Mouse (Mus musculus): Measurements from ENCODE around the gene Atxn2. TPM values are rescaled to one million over a fixed set of nuclear protein-coding genes. Genes with fewer than 3 reads are reported as not detected.

The Atxn2 gene
- 62.9 and 70.6 TPM in 2 replicates for polyA plus RNA-seq (2012; ENCODE audit: insufficient read depth, insufficient read length, missing spikeins)

- no peak for TF ChIP-seq CTCF (IDR thresholded peaks at IDR 0.05; ENCODE audit: low read depth, low read length)
- no peak; the same call in 1 of the 2 replicates for TF ChIP-seq POLR2A (IDR thresholded peaks at IDR 0.05; ENCODE audit: borderline replicate concordance, low read depth, low read length)
- Histone ChIP-seq H3K4me3 (ENCODE audit: insufficient read depth, low read length) (peak within 1 kb of the TSS; percentile 72), H3K4me1 (ENCODE audit: control insufficient read depth, insufficient read depth, low read length) (peaks cover 14% of the 10 kb centered on the region), H3K27ac (ENCODE audit: insufficient read depth, low read depth, low read length) (peak within 1 kb of the TSS; percentile 90)
Observed at GRCm38 (mm10) chr5:121711174-121711927, at the start of gene Atxn2. Atxn2 (plus strand) TSS chr5:121711337.

- Histone ChIP-seq H3K4me1 (ENCODE audit: control insufficient read depth, insufficient read depth, low read length) (peaks cover 7% of the 10 kb centered on the region; the same call in 1 of the 2 replicates), H3K27ac (ENCODE audit: insufficient read depth, low read depth, low read length) (no peak overlapping the region), H3K4me3 (ENCODE audit: insufficient read depth, low read length) (peak overlapping the region; percentile 82)
- no peak for TF ChIP-seq POLR2A (IDR thresholded peaks at IDR 0.05; ENCODE audit: borderline replicate concordance, low read depth, low read length)
- TF ChIP-seq CTCF (IDR thresholded peaks at IDR 0.05; ENCODE audit: low read depth, low read length): no peak
Observed at GRCm38 (mm10) chr5:121661494-121661893, 49.6 kb upstream of the Atxn2 start.

- H3K4me1 ChIP-seq (ENCODE audit: control insufficient read depth, insufficient read depth, low read length): peaks cover 7% of the 10 kb centered on the region; the same call in 1 of the 2 replicates
- TF ChIP-seq POLR2A (IDR thresholded peaks at IDR 0.05; ENCODE audit: borderline replicate concordance, low read depth, low read length) (no peak), CTCF (IDR thresholded peaks at IDR 0.05; ENCODE audit: low read depth, low read length) (no peak)
- H3K27ac ChIP-seq (ENCODE audit: insufficient read depth, low read depth, low read length): no peak overlapping the region
- no peak overlapping the region for H3K4me3 ChIP-seq (ENCODE audit: insufficient read depth, low read length)
Observed at GRCm38 (mm10) chr5:121663456-121663855, 47.7 kb upstream of the Atxn2 start.

DNA sequence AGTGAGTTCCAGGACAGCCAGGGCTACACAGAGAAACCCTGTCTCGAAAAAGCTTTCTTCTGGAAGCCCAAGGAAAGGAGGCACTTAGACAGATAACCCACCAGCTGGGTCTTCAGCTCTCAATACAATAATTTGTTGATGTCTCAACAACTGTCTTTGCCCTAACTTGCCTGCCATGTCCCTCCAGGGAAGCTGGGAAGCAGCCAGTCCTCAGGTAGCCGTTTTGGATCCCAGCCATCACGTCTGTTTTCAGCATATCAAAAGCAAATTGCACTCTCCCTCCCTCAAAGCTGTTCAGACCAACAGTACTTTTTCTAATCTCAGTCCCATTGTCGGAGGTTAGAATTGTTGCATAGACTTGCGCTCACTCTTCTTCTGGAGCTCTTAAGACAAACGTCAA, 47.1 kb upstream of the Atxn2 start:
- Histone ChIP-seq H3K4me1 (ENCODE audit: control insufficient read depth, insufficient read depth, low read length) (peaks cover 7% of the 10 kb centered on the region; the same call in 1 of the 2 replicates), H3K4me3 (ENCODE audit: insufficient read depth, low read length) (no peak overlapping the region), H3K27ac (ENCODE audit: insufficient read depth, low read depth, low read length) (no peak overlapping the region)
- TF ChIP-seq CTCF (IDR thresholded peaks at IDR 0.05; ENCODE audit: low read depth, low read length) (no peak), POLR2A (IDR thresholded peaks at IDR 0.05; ENCODE audit: borderline replicate concordance, low read depth, low read length) (no peak)

DNA sequence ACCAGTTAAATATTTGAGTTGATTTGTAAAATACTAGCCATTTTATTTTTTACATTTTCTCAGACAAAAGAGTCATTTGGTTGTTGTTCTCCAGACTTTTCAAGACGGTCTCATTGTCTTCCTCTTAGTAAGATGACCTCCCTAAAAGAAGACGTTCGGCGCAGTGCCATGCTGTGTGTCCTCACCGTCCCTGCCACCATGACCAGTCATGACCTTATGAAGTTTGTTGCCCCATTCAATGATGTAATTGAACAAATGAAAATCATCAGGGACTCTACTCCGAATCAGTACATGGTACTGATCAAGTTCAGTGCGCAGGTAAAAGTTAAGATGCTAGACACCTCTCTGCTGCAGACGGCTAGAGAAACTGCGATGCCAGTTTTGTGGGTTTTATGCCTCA, 46.2 kb upstream of the Atxn2 start:
- TF ChIP-seq CTCF (IDR thresholded peaks at IDR 0.05; ENCODE audit: low read depth, low read length) (no peak), POLR2A (IDR thresholded peaks at IDR 0.05; ENCODE audit: borderline replicate concordance, low read depth, low read length) (no peak)
- H3K4me1 ChIP-seq (ENCODE audit: control insufficient read depth, insufficient read depth, low read length): peaks cover 2% of the 10 kb centered on the region; the same call in 1 of the 2 replicates

GRCm38 (mm10) chr5:121667067-121667466, 44.1 kb upstream of the Atxn2 start:
- H3K4me3 ChIP-seq (ENCODE audit: insufficient read depth, low read length): no peak overlapping the region
- H3K4me1 ChIP-seq (ENCODE audit: control insufficient read depth, insufficient read depth, low read length): no peaks in the 10 kb centered on the region
- no peak overlapping the region for H3K27ac ChIP-seq (ENCODE audit: insufficient read depth, low read depth, low read length)
- TF ChIP-seq CTCF (IDR thresholded peaks at IDR 0.05; ENCODE audit: low read depth, low read length) (no peak), POLR2A (IDR thresholded peaks at IDR 0.05; ENCODE audit: borderline replicate concordance, low read depth, low read length) (no peak)

More for the DNA sequence above, 46.2 kb upstream of the Atxn2 start:
- Histone ChIP-seq H3K27ac (ENCODE audit: insufficient read depth, low read depth, low read length) (no peak overlapping the region), H3K4me3 (ENCODE audit: insufficient read depth, low read length) (no peak overlapping the region)

DNA sequence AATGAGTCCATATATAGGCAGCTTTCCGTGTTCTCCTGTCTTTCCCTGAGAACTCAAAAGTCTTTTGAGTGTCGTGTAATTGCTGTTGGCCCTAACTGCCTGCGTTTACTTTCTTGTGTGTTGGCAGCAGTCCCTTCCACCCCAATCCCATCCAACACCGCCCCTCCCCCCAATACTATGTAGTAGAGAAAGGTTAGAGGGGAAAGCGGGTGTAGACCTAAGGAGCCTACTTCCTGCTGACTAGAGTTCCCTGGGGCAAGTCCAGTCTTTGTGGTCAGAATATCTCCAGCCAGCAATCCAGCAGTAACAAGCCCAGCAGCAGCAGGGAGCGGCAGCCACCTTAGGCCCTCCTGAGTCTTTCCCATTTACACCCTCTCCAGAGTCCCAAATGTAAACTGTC, 42.7 kb upstream of the Atxn2 start:
- TF ChIP-seq CTCF (IDR thresholded peaks at IDR 0.05; ENCODE audit: low read depth, low read length) (no peak), POLR2A (IDR thresholded peaks at IDR 0.05; ENCODE audit: borderline replicate concordance, low read depth, low read length) (no peak)
- no peak overlapping the region for H3K27ac ChIP-seq (ENCODE audit: insufficient read depth, low read depth, low read length)
- no peaks in the 10 kb centered on the region for H3K4me1 ChIP-seq (ENCODE audit: control insufficient read depth, insufficient read depth, low read length)
- H3K4me3 ChIP-seq (ENCODE audit: insufficient read depth, low read length): no peak overlapping the region

GRCm38 (mm10) chr5:121670412-121670811, 40.7 kb upstream of the Atxn2 start:
- no peaks in the 10 kb centered on the region for H3K4me1 ChIP-seq (ENCODE audit: control insufficient read depth, insufficient read depth, low read length)

GRCm38 (mm10) chr5:121682250-121682649, 28.9 kb upstream of the Atxn2 start:
- Histone ChIP-seq H3K4me3 (ENCODE audit: insufficient read depth, low read length) (no peak overlapping the region), H3K27ac (ENCODE audit: insufficient read depth, low read depth, low read length) (no peak overlapping the region), H3K4me1 (ENCODE audit: control insufficient read depth, insufficient read depth, low read length) (no peaks in the 10 kb centered on the region)
- TF ChIP-seq CTCF (IDR thresholded peaks at IDR 0.05; ENCODE audit: low read depth, low read length) (no peak), POLR2A (IDR thresholded peaks at IDR 0.05; ENCODE audit: borderline replicate concordance, low read depth, low read length) (no peak)

More at GRCm38 (mm10) chr5:121670412-121670811, 40.7 kb upstream of the Atxn2 start:
- H3K27ac ChIP-seq (ENCODE audit: insufficient read depth, low read depth, low read length): no peak overlapping the region
- TF ChIP-seq CTCF (IDR thresholded peaks at IDR 0.05; ENCODE audit: low read depth, low read length): peak; percentile 58
- no peak for TF ChIP-seq POLR2A (IDR thresholded peaks at IDR 0.05; ENCODE audit: borderline replicate concordance, low read depth, low read length)
- no peak overlapping the region for H3K4me3 ChIP-seq (ENCODE audit: insufficient read depth, low read length)

GRCm38 (mm10) chr5:121685495-121685894, 25.6 kb upstream of the Atxn2 start:
- H3K27ac ChIP-seq (ENCODE audit: insufficient read depth, low read depth, low read length): no peak overlapping the region

More at GRCm38 (mm10) chr5:121685495-121685894, 25.6 kb upstream of the Atxn2 start:
- TF ChIP-seq POLR2A (IDR thresholded peaks at IDR 0.05; ENCODE audit: borderline replicate concordance, low read depth, low read length): no peak
- TF ChIP-seq CTCF (IDR thresholded peaks at IDR 0.05; ENCODE audit: low read depth, low read length): no peak
- Histone ChIP-seq H3K4me3 (ENCODE audit: insufficient read depth, low read length) (no peak overlapping the region), H3K4me1 (ENCODE audit: control insufficient read depth, insufficient read depth, low read length) (peaks cover 2% of the 10 kb centered on the region)
